Mouse (Mus musculus): ENCODE data around the gene Apof.

DNA sequence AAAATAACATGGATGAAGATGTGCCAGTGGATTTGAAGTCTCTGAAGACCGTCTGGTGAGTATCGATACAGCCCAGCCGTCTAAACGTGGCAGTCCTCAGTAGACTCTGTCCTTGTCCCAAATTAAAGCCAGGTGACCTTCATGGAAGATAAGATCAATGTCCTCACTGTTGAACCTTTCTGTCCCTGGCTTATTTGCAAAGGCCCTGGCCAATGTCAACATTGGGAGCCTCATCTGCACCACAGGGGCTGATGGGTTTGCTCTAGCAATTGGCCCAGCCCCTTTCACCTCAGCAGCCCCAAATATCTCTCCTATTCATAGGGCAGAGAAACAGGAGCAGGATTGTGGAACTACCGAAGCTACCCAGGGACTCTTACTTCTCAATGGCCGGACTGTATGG, at the start of gene Apof:
- TF ChIP-seq CTCF (IDR thresholded peaks at IDR 0.05; ENCODE audit: borderline replicate concordance, control insufficient read depth, extremely low read depth, insufficient read depth, low read length, poor library complexity) (no peak), POLR2A (IDR thresholded peaks at IDR 0.05; ENCODE audit: control insufficient read depth, extremely low read depth, insufficient read depth, low read length, poor library complexity) (no peak)

Data from thymus, adult 2 months (tissue).